28 mouse cellular contexts compared by ENCODE assay signal in the genomic region with DNA sequence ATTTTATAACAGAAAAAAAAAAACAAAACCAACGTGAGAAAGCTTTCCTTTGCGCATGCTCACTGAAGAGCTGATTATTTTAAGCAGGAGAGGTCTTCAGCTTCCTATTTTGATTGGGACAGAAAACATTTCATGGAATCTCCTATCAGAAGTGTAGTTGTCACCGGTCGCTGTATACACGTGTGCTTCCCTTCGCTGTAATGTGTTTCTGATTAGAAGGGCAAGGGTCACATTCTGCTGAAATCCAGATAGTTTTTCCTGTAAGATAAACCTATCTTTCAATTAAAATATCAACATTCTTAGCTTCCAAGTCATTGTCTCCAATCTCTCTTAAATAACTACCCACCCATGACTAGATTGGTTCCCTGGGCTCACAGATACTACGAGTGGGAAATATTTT. TPM values are rescaled to one million over a fixed set of nuclear protein-coding genes. Genes with fewer than 3 reads are reported as not detected.
"Had no signal": no experiment of that assay in that cellular context is flagged by ENCODE, and none has a peak within 500 bp of the region (broad histone marks: within the 10 kb centered on the region; RNA-seq: fewer than 3 reads in every experiment).

No protein-coding gene starts in this region.

- H3K9ac ChIP-seq: limb, embryonic 13.5 days; liver, embryonic 14.5 days; liver, postnatal 0 days; lung, embryonic 14.5 days had no signal

- H3K27me3 ChIP-seq: limb, embryonic 13.5 days had no signal

- H3K4me1 ChIP-seq: limb, embryonic 13.5 days had no signal

- H3K4me2 ChIP-seq: limb, embryonic 13.5 days; lung, embryonic 14.5 days; midbrain, embryonic 11.5 days had no signal

- DNase-seq: kidney, postnatal 25 days; layer of hippocampus, adult 9-11 months; liver; liver, postnatal 0 days; lung, embryonic 14.5 days; lung, postnatal 10 days; lung, postnatal 4 days; midbrain, embryonic 14.5 days; thymus, adult 18-20 months; thymus, postnatal 36 days had no signal

- H3K4me3 ChIP-seq: layer of hippocampus, adult 2 months; limb, embryonic 10.5 days; limb, embryonic 13.5 days had no signal

- H3K9me3 ChIP-seq: limb, embryonic 10.5 days; limb, embryonic 13.5 days had no signal

- H3K36me3 ChIP-seq: limb, embryonic 10.5 days; limb, embryonic 13.5 days had no signal

- H3K27ac ChIP-seq: kidney, postnatal 0 days; layer of hippocampus, adult 2 months; limb, embryonic 10.5 days; limb, embryonic 13.5 days; liver, embryonic 14.5 days had no signal

- ATAC-seq: liver, postnatal 0 days had no signal

RNA-seq across cellular contexts. Expression of a gene that starts 57.6 kb away (rescaled TPM):
- total RNA-seq: layer of hippocampus, adult 2 months; layer of hippocampus, postnatal 25 days; left cerebral cortex, adult 18-20 months; left cerebral cortex, postnatal 25 days; megakaryocyte progenitor cell, adult 5-6 weeks; megakaryocyte-erythroid progenitor cell, adult 5-6 weeks; midbrain, postnatal 0 days had no signal
- polyA plus RNA-seq: kidney, postnatal 0 days; limb, embryonic 10.5 days; limb, embryonic 13.5 days; liver, embryonic 14.5 days; liver, postnatal 0 days; lung, embryonic 14.5 days; midbrain, embryonic 14.5 days; midbrain, postnatal 0 days; neural tube, embryonic 14.5 days; small intestine, adult 2 months; spleen, adult 2 months; stomach, embryonic 16.5 days; testis, adult 2 months; urinary bladder, adult 2 months had no signal
